Mouse (Mus musculus): ENCODE measurements around the gene Abcc3.

- no peak for TF ChIP-seq CTCF (conservative IDR thresholded peaks at IDR 0.05; ENCODE audit: insufficient read depth, insufficient read length, low read depth, low read length)
- no peak for TF ChIP-seq POLR2A (IDR thresholded peaks at IDR 0.05; ENCODE audit: low read depth, low read length)
Measured at GRCm38 (mm10) chr11:94441752-94442151, 49.0 kb upstream of the Abcc3 start.

All from kidney, adult 2 months (tissue).